Mouse (Mus musculus) CH12.LX (cell line): Measurements from ENCODE around the gene Sparc. TPM values are rescaled to one million over a fixed set of nuclear protein-coding genes. Genes with fewer than 3 reads are reported as not detected.
A peak's percentile ranks its signal among the peaks of the same experiment; 100 is the strongest.

Source experiments
- DNase-seq: peaks from one replicate; pipeline ENCODE4 v3.0.0-alpha.2; 2013; ENCODE audit errors: extremely low read depth
- H3K27ac ChIP-seq: 2 replicates; pipeline ENCODE4 v1.5.1; 2012; ENCODE audit warnings: low read depth, mild to moderate bottlenecking, control low read depth, moderate library complexity; ENCODE audit not compliant: insufficient read depth
- H3K27me3 ChIP-seq: replicated peaks from 2 replicates; pipeline ENCODE3; 2012; ENCODE audit warnings: inconsistent platforms
- H3K36me3 ChIP-seq, 2 experiments: replicated peaks in 1 of 2; 2 replicates each; pipeline versions ENCODE3 to v1.6.1; 2012; ENCODE audit warnings: inconsistent platforms in 1 of 2, low read length in 1 of 2, mild to moderate bottlenecking in 1 of 2, mixed read lengths in 1 of 2, moderate library complexity in 1 of 2; ENCODE audit not compliant: control insufficient read depth in 1 of 2, insufficient read depth in 1 of 2
- H3K4me1 ChIP-seq, 2 experiments: 2 replicates each; pipeline ENCODE4 v1.6.1; 2012; ENCODE audit warnings: inconsistent platforms in 1 of 2, moderate library complexity in 1 of 2; ENCODE audit not compliant: insufficient read depth in 2 of 2, control insufficient read depth in 1 of 2
- H3K4me2 ChIP-seq: 2 replicates; pipeline ENCODE4 v1.6.1; 2012; ENCODE audit warnings: low read depth, mild to moderate bottlenecking, control low read depth; ENCODE audit not compliant: poor library complexity, insufficient read depth, severe bottlenecking
- H3K4me3 ChIP-seq, 3 experiments: fragments of 150-350 bp in 1 of 3; sonication (generic) in 1 of 3; replicated peaks in 1 of 3; 2 replicates each; pipeline versions ENCODE3 to v1.5.1; 2011 to 2012; ENCODE audit warnings: low read depth in 2 of 3, low read length in 2 of 3, mild to moderate bottlenecking in 2 of 3, moderate library complexity in 2 of 3, control low read depth in 1 of 3, improper control_type of control experiment in 1 of 3, inconsistent platforms in 1 of 3, mixed read lengths in 1 of 3; ENCODE audit not compliant: poor library complexity in 1 of 3
- H3K79me2 ChIP-seq: replicated peaks from 2 replicates; pipeline ENCODE4 v1.6.1; 2012; ENCODE audit warnings: mild to moderate bottlenecking, moderate library complexity; ENCODE audit not compliant: control insufficient read depth, poor library complexity, insufficient read depth, severe bottlenecking; ENCODE audit errors: extremely low read depth
- H3K9ac ChIP-seq: 2 replicates; pipeline ENCODE4 v1.6.1; 2012; ENCODE audit warnings: low read depth, mild to moderate bottlenecking, control low read depth, moderate library complexity; ENCODE audit not compliant: insufficient read depth
- H3K9me3 ChIP-seq: replicated peaks from 2 replicates; pipeline ENCODE3; 2012; ENCODE audit warnings: low read length, inconsistent platforms, mixed read lengths
- BHLHE40 ChIP-seq: IDR thresholded peaks from 2 replicates; pipeline ENCODE4 v1.6.1; 2011; ENCODE audit warnings: mild to moderate bottlenecking, low read depth, low read length, improper control_type of control experiment
- CHD1 ChIP-seq: IDR thresholded peaks from 2 replicates; pipeline ENCODE4 v1.6.1; 2012; ENCODE audit warnings: low read depth, low read length, improper control_type of control experiment, inconsistent platforms
- CHD2 ChIP-seq: IDR thresholded peaks from 2 replicates; pipeline ENCODE4 v1.6.1; 2011; ENCODE audit warnings: low read length, improper control_type of control experiment
- E2F4 ChIP-seq: IDR thresholded peaks from 2 replicates; pipeline ENCODE4 v1.6.1; 2011; ENCODE audit warnings: low read depth, low read length, improper control_type of control experiment; ENCODE audit not compliant: insufficient replicate concordance
- EP300 ChIP-seq: IDR thresholded peaks from 2 replicates; pipeline ENCODE4 v1.6.1; 2011; ENCODE audit warnings: low read length, improper control_type of control experiment
- GABPA ChIP-seq: IDR thresholded peaks from 2 replicates; pipeline ENCODE4 v1.6.1; 2012; ENCODE audit warnings: low read depth, low read length, improper control_type of control experiment, inconsistent platforms; ENCODE audit not compliant: insufficient replicate concordance
- IRF4 ChIP-seq: IDR thresholded peaks from 2 replicates; pipeline ENCODE4 v1.6.1; 2014; ENCODE audit warnings: low read depth, mild to moderate bottlenecking, inconsistent platforms, low read length, improper control_type of control experiment
- JUN ChIP-seq: IDR thresholded peaks from 2 replicates; pipeline ENCODE4 v1.6.1; 2011; ENCODE audit warnings: low read depth, mild to moderate bottlenecking, low read length, improper control_type of control experiment, moderate library complexity; ENCODE audit not compliant: insufficient read depth
- JUND ChIP-seq: conservative IDR thresholded peaks from 2 replicates; pipeline ENCODE4 v1.6.1; 2011; ENCODE audit warnings: low read depth, low read length, improper control_type of control experiment
- MAZ ChIP-seq: IDR thresholded peaks from 2 replicates; pipeline ENCODE4 v1.6.1; 2012; ENCODE audit warnings: low read depth, mild to moderate bottlenecking, inconsistent platforms, low read length, improper control_type of control experiment, moderate library complexity
- MXI1 ChIP-seq: IDR thresholded peaks from 2 replicates; pipeline ENCODE4 v1.6.1; 2011; ENCODE audit warnings: mild to moderate bottlenecking, low read depth, low read length, improper control_type of control experiment
- MYC ChIP-seq: IDR thresholded peaks from 2 replicates; pipeline ENCODE4 v1.6.1; 2011; ENCODE audit warnings: low read depth, mild to moderate bottlenecking, improper control_type of control experiment, low read length
- NELFE ChIP-seq: IDR thresholded peaks from 2 replicates; pipeline ENCODE4 v1.6.1; 2011; ENCODE audit warnings: low read depth, low read length, improper control_type of control experiment
- NRF1 ChIP-seq: IDR thresholded peaks from 2 replicates; pipeline ENCODE4 v1.6.1; 2014; ENCODE audit warnings: low read depth, mild to moderate bottlenecking, inconsistent platforms, low read length, improper control_type of control experiment, moderate library complexity
- PAX5 ChIP-seq: IDR thresholded peaks from 2 replicates; pipeline ENCODE4 v1.6.1; 2012; ENCODE audit warnings: low read length, inconsistent platforms, mixed read lengths
- POLR2A ChIP-seq: IDR thresholded peaks from 2 replicates; pipeline ENCODE4 v1.6.1; 2011; ENCODE audit warnings: low read depth, mild to moderate bottlenecking, improper control_type of control experiment, low read length
- RAD21 ChIP-seq: IDR thresholded peaks from 2 replicates; pipeline ENCODE4 v1.6.1; 2011; ENCODE audit warnings: low read depth, mild to moderate bottlenecking, low read length, improper control_type of control experiment, moderate library complexity
- SIN3A ChIP-seq: IDR thresholded peaks from 2 replicates; pipeline ENCODE4 v1.6.1; 2012; ENCODE audit warnings: low read length, improper control_type of control experiment, inconsistent platforms
- SMC3 ChIP-seq: IDR thresholded peaks from 2 replicates; pipeline ENCODE4 v1.6.1; 2011; ENCODE audit warnings: low read depth, low read length, improper control_type of control experiment
- TBP ChIP-seq: conservative IDR thresholded peaks from 2 replicates; pipeline ENCODE4 v1.6.1; 2011; ENCODE audit warnings: low read depth, low read length, improper control_type of control experiment
- TCF12 ChIP-seq: IDR thresholded peaks from 2 replicates; pipeline ENCODE4 v1.6.1; 2014; ENCODE audit warnings: low read depth, mild to moderate bottlenecking, inconsistent platforms, low read length, improper control_type of control experiment
- USF1 ChIP-seq: IDR thresholded peaks from 2 replicates; pipeline ENCODE4 v1.6.1; 2014; ENCODE audit warnings: low read depth, mild to moderate bottlenecking, inconsistent platforms, low read length, improper control_type of control experiment
- ZC3H11A ChIP-seq: IDR thresholded peaks from 2 replicates; pipeline ENCODE4 v1.6.1; 2012; ENCODE audit warnings: low read depth, mild to moderate bottlenecking, inconsistent platforms, low read length, improper control_type of control experiment
- ZKSCAN1 ChIP-seq: IDR thresholded peaks from 2 replicates; pipeline ENCODE4 v1.6.1; 2012; ENCODE audit warnings: low read depth, inconsistent platforms, low read length, improper control_type of control experiment, borderline replicate concordance
- ZNF384 ChIP-seq: IDR thresholded peaks from 2 replicates; pipeline ENCODE4 v1.6.1; 2012; ENCODE audit warnings: low read depth, low read length, improper control_type of control experiment, inconsistent platforms
- dilution Hi-C: fragments of 300-500 bp; cut with MboI; formaldehyde crosslinking; loops from 2 replicates; pipeline ENCODE4 v1.14.3; 2020; ENCODE audit warnings: low sequenced_read_pairs; ENCODE audit not compliant: extremely low pct_unique_long_range_greater_than_20kb, extremely low pct_ligation_motif_present
- in situ Hi-C: fragments of 300-500 bp; cut with MboI; formaldehyde crosslinking; loops from 3 replicates; pipeline ENCODE4 v1.14.3; 2019; ENCODE audit warnings: low sequenced_read_pairs, low pct_ligation_motif_present, low pct_unique_long_range_greater_than_20kb, mixed read lengths
- polyA plus RNA-seq: library from polyadenylated mRNA; unstranded; fragments of >175 nt; gene quantifications from 2 replicates; pipeline ENCODE4 v1.2.1, GENCODE M21; 2012; ENCODE audit warnings: low read depth; ENCODE audit not compliant: insufficient read length
- total RNA-seq, 2 experiments: library from RNA; depleted of rRNA; stranded (reverse); fragments of 300-350 nt in 1 of 2; fragments of >200 nt in 1 of 2; gene quantifications; 2 replicates each; pipeline ENCODE4 v1.2.3; 2012 to 2014

Sparc gene
- total and polyA plus RNA-seq, 3 experiments, result 0.13 to 0.57 TPM; not detected in 1

DNA sequence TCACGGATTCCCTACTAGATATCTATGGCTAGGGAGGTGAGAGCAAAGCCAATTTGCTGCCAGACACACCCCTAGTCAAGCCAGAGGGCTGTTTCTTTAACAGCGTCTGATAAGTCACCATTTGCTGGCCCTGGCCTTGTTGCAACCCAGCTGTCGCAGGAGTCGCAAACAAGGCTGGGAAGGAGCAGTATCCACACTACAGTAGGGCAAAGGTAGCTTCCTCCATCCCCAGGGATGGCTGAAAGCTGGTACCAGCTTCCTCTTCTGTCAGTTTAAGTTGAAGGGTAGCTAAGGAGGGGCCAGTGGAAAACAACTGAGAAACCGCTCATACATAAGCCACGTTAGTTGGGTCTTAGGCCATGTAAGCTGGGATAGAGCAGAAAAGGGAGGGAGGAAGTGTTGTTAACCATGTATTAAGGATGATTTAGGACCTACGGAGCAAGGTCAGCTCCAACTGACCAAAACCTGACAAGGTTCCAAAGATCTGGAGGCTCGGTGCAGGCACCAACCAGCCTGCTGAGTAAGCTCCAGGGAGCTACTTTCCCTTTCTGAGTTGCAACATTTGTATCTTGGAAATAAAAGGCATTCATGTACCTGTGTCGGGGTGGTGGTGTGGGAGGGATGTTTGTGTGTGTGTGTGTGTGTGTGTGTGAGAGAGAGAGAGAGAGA is 7.8 kb downstream of the Sparc start:
- Histone ChIP-seq H3K4me1 (peaks cover 0 to 5% of the 10 kb centered on the region in 2 experiments; a peak in 2 of 4 replicates), H3K9ac (no peak overlapping the region), H3K27ac (no peak overlapping the region), H3K27me3 (peaks cover 58% of the 10 kb centered on the region), H3K4me3 (no peak overlapping the region), H3K9me3 (no peaks in the 10 kb centered on the region), H3K36me3 (no peaks in the 10 kb centered on the region), H3K4me2 (no peak overlapping the region), H3K79me2 (no peaks in the 10 kb centered on the region)
- TF ChIP-seq SMC3 (no peak), MXI1 (no peak), JUN (no peak), NELFE (no peak), SIN3A (no peak), JUND (no peak), CHD1 (no peak), TCF12 (no peak), ZKSCAN1 (no peak), GABPA (no peak), MAZ (no peak), PAX5 (no peak)
- in situ Hi-C loops, result no loop called here
- DNase-seq, result no peak
- dilution Hi-C loops, result no loop called here

GRCm38 (mm10) chr11:55414314-55414713 is 8.7 kb downstream of the Sparc start:
- Histone ChIP-seq H3K36me3 (no peaks in the 10 kb centered on the region), H3K27me3 (peaks cover 58% of the 10 kb centered on the region), H3K4me3 (no peak overlapping the region), H3K9me3 (no peaks in the 10 kb centered on the region), H3K79me2 (no peaks in the 10 kb centered on the region), H3K4me1 (peaks cover 0 to 5% of the 10 kb centered on the region in 2 experiments; a peak in 2 of 4 replicates), H3K4me2 (no peak overlapping the region), H3K9ac (no peak overlapping the region), H3K27ac (no peak overlapping the region)
- no peak for DNase-seq
- in situ Hi-C loops (no loop called here), dilution Hi-C loops (no loop called here)
- peak; percentile 7; the same call in 1 of the 2 replicates for TF ChIP-seq USF1
- no peak for TF ChIP-seq PAX5

GRCm38 (mm10) chr11:55413416-55413796 is 9.6 kb downstream of the Sparc start:
- Histone ChIP-seq H3K4me3 (no peak overlapping the region), H3K36me3 (no peaks in the 10 kb centered on the region), H3K4me1 (peaks cover 0 to 5% of the 10 kb centered on the region in 2 experiments; a peak in 2 of 4 replicates), H3K9me3 (no peaks in the 10 kb centered on the region), H3K9ac (no peak overlapping the region), H3K4me2 (no peak overlapping the region), H3K27me3 (peaks cover 55% of the 10 kb centered on the region), H3K27ac (no peak overlapping the region), H3K79me2 (no peaks in the 10 kb centered on the region)
- TF ChIP-seq TCF12 (no peak), BHLHE40 (no peak), ZNF384 (no peak), TBP (no peak), SIN3A (no peak), NELFE (no peak), NRF1 (no peak), IRF4 (no peak), MYC (no peak), RAD21 (no peak), EP300 (no peak), CHD2 (no peak), POLR2A (no peak), ZC3H11A (no peak), USF1 (no peak), E2F4 (no peak), CHD1 (no peak)
- dilution Hi-C loops (no loop called here), in situ Hi-C loops (no loop called here)
- DNase-seq, result no peak
